Mouse (Mus musculus): ENCODE data around the gene Dnah8. TPM values are rescaled to one million over a fixed set of nuclear protein-coding genes. Genes with fewer than 3 reads are reported as not detected.

Gene Dnah8
- polyA plus RNA-seq, 1 experiment = not detected

DNA sequence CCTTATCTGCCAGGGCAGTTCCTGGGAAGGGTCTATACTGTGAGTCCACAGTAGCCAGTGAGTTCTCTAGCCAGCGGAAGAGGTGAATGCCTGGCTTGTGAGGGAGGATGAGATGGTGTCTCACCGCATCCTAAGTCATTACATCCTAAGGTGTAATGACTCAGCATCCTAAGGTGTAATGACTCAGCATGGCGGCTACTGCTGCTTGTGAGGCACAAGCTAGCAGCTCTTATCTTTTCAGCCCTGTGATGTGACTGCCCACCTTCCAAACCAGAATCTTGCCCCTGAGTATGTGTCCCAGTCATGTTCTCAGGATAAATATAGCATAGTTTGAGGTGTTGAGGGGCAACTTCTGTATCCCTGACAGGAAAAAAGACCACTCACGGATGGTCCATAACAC is 211.3 kb downstream of the Dnah8 start:
- no peak overlapping the region for H3K27ac ChIP-seq (replicated peaks; ENCODE audit: low read depth, low read length)
- H3K4me3 ChIP-seq (ENCODE audit: insufficient read depth, low read depth, low read length) = no peak overlapping the region
- H3K4me1 ChIP-seq (ENCODE audit: control insufficient read depth, insufficient read depth, insufficient read length, low read length) = no peaks in the 10 kb centered on the region

GRCm38 (mm10) chr17:30837031-30837430 is 212.9 kb downstream of the Dnah8 start:
- H3K4me1 ChIP-seq (ENCODE audit: control insufficient read depth, insufficient read depth, insufficient read length, low read length) = no peaks in the 10 kb centered on the region
- H3K4me3 ChIP-seq (ENCODE audit: insufficient read depth, low read depth, low read length) = no peak overlapping the region
- no peak overlapping the region for H3K27ac ChIP-seq (replicated peaks; ENCODE audit: low read depth, low read length)

DNA sequence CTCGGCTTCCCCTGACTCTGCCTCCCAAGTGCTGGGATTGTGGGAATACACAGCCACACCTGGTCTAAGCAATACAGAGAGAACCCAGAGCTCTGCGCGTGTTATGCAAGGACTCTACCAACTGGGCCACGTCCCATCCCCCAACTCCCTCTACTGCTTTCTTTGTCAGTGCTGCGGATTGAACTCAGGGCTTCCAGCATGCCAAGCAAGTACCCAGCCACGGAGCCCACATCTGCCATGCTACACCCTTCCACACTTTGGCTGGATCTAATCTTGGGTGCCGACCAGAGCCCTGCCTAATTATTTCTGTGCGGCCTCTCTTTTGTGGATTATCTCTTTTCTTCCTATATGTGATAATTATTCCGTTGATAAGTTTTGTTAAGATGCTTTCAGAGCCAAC is 215.9 kb downstream of the Dnah8 start:
- Histone ChIP-seq H3K27ac (replicated peaks; ENCODE audit: low read depth, low read length) (no peak overlapping the region), H3K4me1 (ENCODE audit: control insufficient read depth, insufficient read depth, insufficient read length, low read length) (no peaks in the 10 kb centered on the region), H3K4me3 (ENCODE audit: insufficient read depth, low read depth, low read length) (no peak overlapping the region)

DNA sequence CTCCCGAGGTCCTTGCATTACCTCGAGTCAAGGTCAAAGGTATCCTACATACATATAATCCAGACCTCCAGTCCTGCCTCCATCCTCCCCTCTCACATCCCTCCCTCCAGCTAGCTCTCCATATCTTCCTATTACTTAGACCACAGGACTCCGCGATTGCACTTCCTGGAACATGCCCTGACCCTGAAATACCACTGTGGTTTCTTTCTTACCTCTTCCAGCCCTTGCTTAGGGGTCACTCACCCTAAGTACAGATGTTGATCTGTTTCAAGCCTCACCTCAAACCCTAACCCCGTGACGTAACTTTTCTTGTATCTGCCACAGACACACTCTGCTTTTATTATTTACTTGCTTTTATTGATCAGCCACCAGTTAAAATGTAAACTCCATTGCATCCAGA is 218.2 kb downstream of the Dnah8 start:
- Histone ChIP-seq H3K4me3 (ENCODE audit: insufficient read depth, low read depth, low read length) (no peak overlapping the region), H3K27ac (replicated peaks; ENCODE audit: low read depth, low read length) (no peak overlapping the region), H3K4me1 (ENCODE audit: control insufficient read depth, insufficient read depth, insufficient read length, low read length) (no peaks in the 10 kb centered on the region)

GRCm38 (mm10) chr17:30844321-30844791 is 220.2 kb downstream of the Dnah8 start:
- Histone ChIP-seq H3K27ac (replicated peaks; ENCODE audit: low read depth, low read length) (no peak overlapping the region), H3K4me3 (ENCODE audit: insufficient read depth, low read depth, low read length) (no peak overlapping the region)

GRCm38 (mm10) chr17:30847498-30847897 is 223.3 kb downstream of the Dnah8 start:
- no peak overlapping the region for H3K4me3 ChIP-seq (ENCODE audit: insufficient read depth, low read depth, low read length)
- no peaks in the 10 kb centered on the region for H3K4me1 ChIP-seq (ENCODE audit: control insufficient read depth, insufficient read depth, insufficient read length, low read length)
- no peak overlapping the region for H3K27ac ChIP-seq (replicated peaks; ENCODE audit: low read depth, low read length)

More at GRCm38 (mm10) chr17:30844321-30844791, 220.2 kb downstream of the Dnah8 start:
- no peaks in the 10 kb centered on the region for H3K4me1 ChIP-seq (ENCODE audit: control insufficient read depth, insufficient read depth, insufficient read length, low read length)

DNA sequence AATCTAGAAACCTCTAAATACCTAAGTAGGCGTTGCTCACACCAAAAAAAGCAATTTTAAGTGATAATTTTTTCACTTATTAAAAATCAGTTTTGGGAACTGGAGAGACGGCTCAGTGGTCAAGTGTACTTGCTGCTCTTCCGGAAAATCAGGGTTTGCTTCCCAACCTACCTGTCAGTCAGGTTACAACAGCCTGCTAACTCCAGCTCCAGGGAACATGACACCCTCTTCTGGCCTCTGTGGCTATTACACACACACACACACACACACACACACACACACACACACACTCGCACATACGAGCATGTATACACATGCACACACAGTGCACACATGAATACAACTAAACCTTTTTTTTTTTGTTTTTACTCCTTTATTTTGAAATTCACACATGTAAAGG is 223.9 kb downstream of the Dnah8 start:
- Histone ChIP-seq H3K27ac (replicated peaks; ENCODE audit: low read depth, low read length) (no peak overlapping the region), H3K4me1 (ENCODE audit: control insufficient read depth, insufficient read depth, insufficient read length, low read length) (no peaks in the 10 kb centered on the region), H3K4me3 (ENCODE audit: insufficient read depth, low read depth, low read length) (no peak overlapping the region)

GRCm38 (mm10) chr17:30848804-30849203 is 224.7 kb downstream of the Dnah8 start:
- no peak overlapping the region for H3K4me3 ChIP-seq (ENCODE audit: insufficient read depth, low read depth, low read length)
- no peak overlapping the region for H3K27ac ChIP-seq (replicated peaks; ENCODE audit: low read depth, low read length)
- no peaks in the 10 kb centered on the region for H3K4me1 ChIP-seq (ENCODE audit: control insufficient read depth, insufficient read depth, insufficient read length, low read length)

GRCm38 (mm10) chr17:30849813-30850212 is 225.7 kb downstream of the Dnah8 start:
- no peaks in the 10 kb centered on the region for H3K4me1 ChIP-seq (ENCODE audit: control insufficient read depth, insufficient read depth, insufficient read length, low read length)
- no peak overlapping the region for H3K27ac ChIP-seq (replicated peaks; ENCODE audit: low read depth, low read length)
- no peak overlapping the region for H3K4me3 ChIP-seq (ENCODE audit: insufficient read depth, low read depth, low read length)

- H3K27ac ChIP-seq (replicated peaks; ENCODE audit: low read depth, low read length) = no peak overlapping the region
- H3K4me3 ChIP-seq (ENCODE audit: insufficient read depth, low read depth, low read length) = no peak overlapping the region
- H3K4me1 ChIP-seq (ENCODE audit: control insufficient read depth, insufficient read depth, insufficient read length, low read length) = no peaks in the 10 kb centered on the region
These were observed 228.2 kb downstream of the Dnah8 start for GRCm38 (mm10) chr17:30852345-30852744.

DNA sequence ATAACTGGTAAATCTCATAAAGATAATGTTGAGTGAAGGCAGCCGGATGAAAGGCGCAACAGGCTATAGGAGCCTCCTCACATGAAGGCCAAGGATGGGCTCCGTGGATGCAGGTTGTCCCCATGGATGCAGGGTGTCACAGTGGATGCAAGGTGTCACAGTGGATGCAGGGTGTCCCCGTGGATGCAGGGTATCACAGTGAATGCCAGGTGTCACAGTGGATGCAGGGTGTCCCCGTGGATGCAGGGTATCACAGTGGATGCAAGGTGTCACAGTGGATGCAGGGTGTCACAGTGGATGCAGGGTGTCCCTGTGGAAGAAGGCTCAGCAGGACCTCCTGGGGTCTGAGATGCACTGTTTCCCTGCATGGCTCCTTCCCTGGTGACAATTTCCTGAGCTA is 233.2 kb downstream of the Dnah8 start:
- Histone ChIP-seq H3K27ac (replicated peaks; ENCODE audit: low read depth, low read length) (no peak overlapping the region), H3K4me1 (ENCODE audit: control insufficient read depth, insufficient read depth, insufficient read length, low read length) (no peaks in the 10 kb centered on the region), H3K4me3 (ENCODE audit: insufficient read depth, low read depth, low read length) (no peak overlapping the region)

- Histone ChIP-seq H3K4me1 (ENCODE audit: control insufficient read depth, insufficient read depth, insufficient read length, low read length) (no peaks in the 10 kb centered on the region), H3K4me3 (ENCODE audit: insufficient read depth, low read depth, low read length) (no peak overlapping the region), H3K27ac (replicated peaks; ENCODE audit: low read depth, low read length) (no peak overlapping the region)
These were observed 234.6 kb downstream of the Dnah8 start for GRCm38 (mm10) chr17:30858586-30859259.

DNA sequence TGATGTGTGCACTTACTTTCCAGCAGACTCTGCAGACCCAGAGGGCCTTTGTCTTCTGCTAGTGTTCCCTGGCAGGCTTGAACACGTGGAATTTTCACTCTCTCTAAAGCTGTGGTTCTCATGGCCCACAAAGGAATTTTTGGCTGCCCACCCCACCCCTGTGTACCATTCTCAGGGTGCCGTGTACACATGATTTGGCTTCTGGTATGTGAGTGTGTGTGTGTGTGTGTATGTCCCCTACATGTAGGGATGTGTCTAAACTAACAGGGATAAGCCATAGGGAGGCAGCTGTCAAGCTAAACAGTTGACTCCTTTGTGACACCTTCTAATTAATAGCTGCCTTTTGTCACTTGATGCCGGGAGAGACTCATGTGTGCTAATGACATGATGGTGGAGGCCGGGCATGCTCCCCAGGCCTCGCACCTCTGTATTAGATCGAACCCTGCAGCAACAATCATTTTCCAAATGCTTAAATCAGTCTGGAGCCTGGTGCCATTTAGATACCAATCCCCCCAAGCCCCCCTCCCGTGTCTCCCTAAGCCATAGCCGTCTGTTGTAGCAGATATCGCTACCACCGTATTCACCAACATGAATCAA is 235.9 kb downstream of the Dnah8 start:
- H3K4me1 ChIP-seq (ENCODE audit: control insufficient read depth, insufficient read depth, insufficient read length, low read length) = no peaks in the 10 kb centered on the region
- H3K27ac ChIP-seq (replicated peaks; ENCODE audit: low read depth, low read length) = no peak overlapping the region
- no peak overlapping the region for H3K4me3 ChIP-seq (ENCODE audit: insufficient read depth, low read depth, low read length)

GRCm38 (mm10) chr17:30860606-30861005 is 236.5 kb downstream of the Dnah8 start:
- Histone ChIP-seq H3K4me3 (ENCODE audit: insufficient read depth, low read depth, low read length) (no peak overlapping the region), H3K4me1 (ENCODE audit: control insufficient read depth, insufficient read depth, insufficient read length, low read length) (no peaks in the 10 kb centered on the region), H3K27ac (replicated peaks; ENCODE audit: low read depth, low read length) (no peak overlapping the region)

- H3K4me1 ChIP-seq (ENCODE audit: control insufficient read depth, insufficient read depth, insufficient read length, low read length) = no peaks in the 10 kb centered on the region
- no peak overlapping the region for H3K4me3 ChIP-seq (ENCODE audit: insufficient read depth, low read depth, low read length)
- H3K27ac ChIP-seq (replicated peaks; ENCODE audit: low read depth, low read length) = no peak overlapping the region
These were observed 242.1 kb downstream of the Dnah8 start for GRCm38 (mm10) chr17:30866281-30866680.

GRCm38 (mm10) chr17:30866966-30867365 is 242.8 kb downstream of the Dnah8 start:
- H3K27ac ChIP-seq (replicated peaks; ENCODE audit: low read depth, low read length) = no peak overlapping the region
- no peak overlapping the region for H3K4me3 ChIP-seq (ENCODE audit: insufficient read depth, low read depth, low read length)

More at GRCm38 (mm10) chr17:30866966-30867365, 242.8 kb downstream of the Dnah8 start:
- H3K4me1 ChIP-seq (ENCODE audit: control insufficient read depth, insufficient read depth, insufficient read length, low read length) = no peaks in the 10 kb centered on the region
